Mouse (Mus musculus): ENCODE measurements around the gene Olfr1293-ps. TPM values are rescaled to one million over a fixed set of nuclear protein-coding genes. Genes with fewer than 3 reads are reported as not detected.

The Olfr1293-ps gene
- polyA plus RNA-seq (2017; shearing (Covaris generic)) = not detected

DNA sequence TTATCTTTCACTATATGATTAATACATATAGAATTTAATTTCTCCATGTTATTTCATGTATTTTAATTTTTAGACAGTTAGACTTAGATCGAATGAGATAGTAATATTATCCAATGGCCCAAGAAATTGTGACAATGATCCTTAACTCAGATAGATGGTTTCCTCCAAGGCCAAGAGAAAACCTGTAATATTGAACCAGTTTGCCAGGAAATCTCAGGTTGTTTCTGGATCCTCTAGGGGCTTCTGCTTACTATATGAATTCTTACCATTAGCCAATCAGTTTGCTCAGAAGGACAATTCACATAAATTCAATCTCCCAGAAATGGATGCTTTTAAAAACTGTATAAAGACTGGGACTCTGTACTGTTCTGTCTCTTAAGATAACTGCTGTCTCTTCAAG is at the start of gene Olfr1293-ps:
TSS of gene Olfr1293-ps (plus strand) at position 301 of the 400 bp plus-strand sequence.

DNA sequence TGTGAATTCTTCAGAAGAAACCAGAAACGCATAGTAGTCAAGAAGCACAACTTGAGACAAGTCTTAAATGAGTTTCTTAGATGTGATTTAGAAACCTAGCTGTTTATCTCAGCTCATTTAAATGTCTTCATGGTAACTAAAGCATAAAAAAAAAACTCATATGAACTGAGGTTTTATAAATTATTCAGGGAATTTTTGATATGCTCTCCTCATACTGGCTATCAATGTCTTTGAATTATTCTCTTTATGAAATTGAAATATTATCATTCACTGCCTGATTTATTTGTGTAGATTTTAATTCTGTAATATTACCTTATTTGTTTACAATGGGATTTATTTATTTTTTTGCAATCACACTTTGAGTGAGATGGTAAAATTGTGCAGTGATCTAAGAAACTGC is 44.5 kb upstream of the Olfr1293-ps start, which contains the start of gene Olfr1289:
TSS of gene Olfr1289 (plus strand) at position 301 of the 400 bp plus-strand sequence.

DNA sequence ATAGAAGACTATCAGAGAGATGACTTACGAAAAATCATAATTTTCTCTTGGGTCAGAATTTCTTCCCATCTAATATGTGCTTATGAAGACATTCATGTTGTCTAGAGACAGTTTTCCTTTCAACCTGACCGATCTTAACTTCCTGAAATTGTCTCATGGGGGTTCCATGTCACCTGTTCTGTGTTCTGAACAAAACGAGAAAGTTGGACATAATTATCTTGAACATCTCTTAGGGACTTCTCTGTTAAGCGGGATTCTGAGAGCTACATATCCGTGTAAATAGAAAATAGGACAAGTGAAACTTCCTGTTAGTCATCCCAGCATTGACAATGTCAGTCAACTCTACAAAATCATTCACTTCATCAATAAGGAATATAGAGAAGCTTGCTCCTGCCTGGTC is 31.3 kb upstream of the Olfr1293-ps start, which contains the start of gene Olfr1290:
TSS of gene Olfr1290 (minus strand) at position 101 of the 400 bp plus-strand sequence.

DNA sequence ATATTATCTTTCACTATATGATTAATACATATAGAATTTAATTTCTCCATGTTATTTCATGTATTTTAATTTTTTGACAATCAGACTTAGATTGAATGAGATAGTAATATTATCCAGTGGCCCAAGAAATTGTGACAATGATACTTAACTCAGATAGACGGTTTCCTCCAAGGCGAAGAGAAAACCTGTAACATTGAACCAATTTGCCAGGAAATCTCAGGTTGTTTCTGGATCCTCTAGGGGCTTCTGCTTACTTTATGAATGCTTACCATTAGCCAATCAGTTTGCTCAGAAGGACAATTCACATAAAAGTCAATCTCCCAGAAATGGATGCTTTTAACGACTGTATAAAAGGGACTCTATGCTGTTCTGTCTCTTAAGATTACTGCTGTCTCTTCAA is 28.1 kb upstream of the Olfr1293-ps start, which contains the start of gene Olfr1291-ps1:
TSS of gene Olfr1291-ps1 (plus strand) at position 301 of the 400 bp plus-strand sequence.

DNA sequence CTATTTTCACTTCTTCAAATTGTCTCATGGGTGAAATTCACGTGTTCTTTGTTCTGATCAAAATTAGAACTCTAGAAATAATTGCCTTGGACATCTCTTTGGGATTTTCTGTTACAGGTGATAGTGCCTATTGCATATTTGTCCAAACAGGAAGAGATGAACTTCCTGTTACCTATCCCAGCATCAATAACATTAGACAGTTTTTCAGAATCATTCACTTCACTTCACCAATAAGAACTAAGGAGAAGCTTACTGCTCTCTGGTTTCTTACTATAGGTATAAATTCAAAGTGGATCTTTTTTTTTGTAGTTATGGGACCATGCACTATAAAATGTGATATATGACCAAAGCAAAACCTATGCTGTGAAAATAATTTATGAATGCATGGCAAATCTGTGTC is 15.2 kb downstream of the Olfr1293-ps start, which contains the start of gene Olfr1294:
TSS of gene Olfr1294 (minus strand) at position 101 of the 400 bp plus-strand sequence.

DNA sequence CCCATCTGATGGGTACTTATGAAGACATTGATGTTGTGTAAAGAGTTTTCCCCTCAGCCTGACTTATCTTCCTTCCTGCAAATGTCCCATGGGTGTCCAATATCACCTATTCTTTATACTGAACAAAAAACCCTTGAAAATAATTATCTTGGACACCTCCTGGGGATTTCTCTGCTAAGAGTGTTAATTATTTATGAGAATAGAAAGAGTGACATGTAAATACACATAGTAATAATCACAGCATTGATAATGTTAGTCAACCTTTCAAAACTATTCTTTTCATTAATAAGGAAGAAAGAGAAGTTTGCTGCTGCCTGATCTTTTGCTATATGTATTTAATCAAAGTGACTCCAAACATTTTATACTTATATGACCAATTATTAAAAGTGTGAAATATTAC is 44.6 kb downstream of the Olfr1293-ps start, which contains the start of gene Olfr1295:
TSS of gene Olfr1295 (minus strand) at position 101 of the 400 bp plus-strand sequence.

Other genes starting within 250 kb of the Olfr1293-ps start
- not detected for gene Olfr1278, start 235.1 kb upstream of the Olfr1293-ps start, polyA plus RNA-seq (2017; shearing (Covaris generic))
- gene Olfr1279, start 224.6 kb upstream of the Olfr1293-ps start, polyA plus RNA-seq (2017; shearing (Covaris generic)) = not detected
- gene Olfr1280, start 211.2 kb upstream of the Olfr1293-ps start, polyA plus RNA-seq (2017; shearing (Covaris generic)) = not detected
- gene Olfr1281, start 198.7 kb upstream of the Olfr1293-ps start, polyA plus RNA-seq (2017; shearing (Covaris generic)) = not detected
- gene Olfr1282, start 189.1 kb upstream of the Olfr1293-ps start, polyA plus RNA-seq (2017; shearing (Covaris generic)) = not detected
- not detected for gene Olfr1283, start 158.4 kb upstream of the Olfr1293-ps start, polyA plus RNA-seq (2017; shearing (Covaris generic))
- gene Olfr1284, start 149.7 kb upstream of the Olfr1293-ps start, polyA plus RNA-seq (2017; shearing (Covaris generic)) = not detected
- not detected for gene Olfr1286, start 102.1 kb upstream of the Olfr1293-ps start, polyA plus RNA-seq (2017; shearing (Covaris generic))
- not detected for gene Olfr1287, start 76.1 kb upstream of the Olfr1293-ps start, polyA plus RNA-seq (2017; shearing (Covaris generic))
- gene Olfr1288, start 51.1 kb upstream of the Olfr1293-ps start, polyA plus RNA-seq (2017; shearing (Covaris generic)) = not detected
- gene Olfr1289, start 44.4 kb upstream of the Olfr1293-ps start, polyA plus RNA-seq (2017; shearing (Covaris generic)) = not detected
- not detected for gene Olfr1290, start 31.4 kb upstream of the Olfr1293-ps start, polyA plus RNA-seq (2017; shearing (Covaris generic))
- not detected for gene Olfr1291-ps1, start 28.0 kb upstream of the Olfr1293-ps start, polyA plus RNA-seq (2017; shearing (Covaris generic))
- gene Olfr1294, start 15.1 kb downstream of the Olfr1293-ps start, polyA plus RNA-seq (2017; shearing (Covaris generic)) = not detected
- gene Olfr1295, start 44.5 kb downstream of the Olfr1293-ps start, polyA plus RNA-seq (2017; shearing (Covaris generic)) = not detected
- not detected for gene Olfr1297, start 101.3 kb downstream of the Olfr1293-ps start, polyA plus RNA-seq (2017; shearing (Covaris generic))
- not detected for gene Olfr1298, start 124.0 kb downstream of the Olfr1293-ps start, polyA plus RNA-seq (2017; shearing (Covaris generic))
- gene Olfr1299, start 136.2 kb downstream of the Olfr1293-ps start, polyA plus RNA-seq (2017; shearing (Covaris generic)) = not detected
- not detected for gene Olfr1301, start 225.8 kb downstream of the Olfr1293-ps start, polyA plus RNA-seq (2017; shearing (Covaris generic))

Data from activated CD4-positive, CD25-positive, alpha-beta regulatory T cell, adult 9 weeks (primary cell).